Mouse (Mus musculus) heart, postnatal 0 days (tissue): Measurements from ENCODE around the gene Hapln4.

Source experiments
- CTCF ChIP-seq: IDR thresholded peaks from 2 replicates; pipeline ENCODE4 v1.5.1; 2016; ENCODE audit warnings: antibody characterized with exemption, control low read depth, low read depth
- EP300 ChIP-seq: IDR thresholded peaks from 2 replicates; pipeline ENCODE4 v1.6.1; 2016; ENCODE audit warnings: antibody characterized with exemption, low read depth

GRCm38 (mm10) chr8:70130066-70130465 lies 46.8 kb downstream of the Hapln4 start:
- TF ChIP-seq EP300 (no peak), CTCF (no peak)
